Mouse (Mus musculus) T-helper 17 cell (primary cell): ENCODE measurements around the gene Zscan2.

ENCODE experiments used
- in situ Hi-C, 2 experiments: fragments of 300-600 bp; cut with MboI, MseI; formaldehyde crosslinking; loops; 1 replicate in 1 of 2; 2 replicates in 1 of 2; pipeline ENCODE4 v1.15.1; 2025; ENCODE audit warnings: high pct_unique_total_duplicates in 2 of 2

The Zscan2 gene

DNA sequence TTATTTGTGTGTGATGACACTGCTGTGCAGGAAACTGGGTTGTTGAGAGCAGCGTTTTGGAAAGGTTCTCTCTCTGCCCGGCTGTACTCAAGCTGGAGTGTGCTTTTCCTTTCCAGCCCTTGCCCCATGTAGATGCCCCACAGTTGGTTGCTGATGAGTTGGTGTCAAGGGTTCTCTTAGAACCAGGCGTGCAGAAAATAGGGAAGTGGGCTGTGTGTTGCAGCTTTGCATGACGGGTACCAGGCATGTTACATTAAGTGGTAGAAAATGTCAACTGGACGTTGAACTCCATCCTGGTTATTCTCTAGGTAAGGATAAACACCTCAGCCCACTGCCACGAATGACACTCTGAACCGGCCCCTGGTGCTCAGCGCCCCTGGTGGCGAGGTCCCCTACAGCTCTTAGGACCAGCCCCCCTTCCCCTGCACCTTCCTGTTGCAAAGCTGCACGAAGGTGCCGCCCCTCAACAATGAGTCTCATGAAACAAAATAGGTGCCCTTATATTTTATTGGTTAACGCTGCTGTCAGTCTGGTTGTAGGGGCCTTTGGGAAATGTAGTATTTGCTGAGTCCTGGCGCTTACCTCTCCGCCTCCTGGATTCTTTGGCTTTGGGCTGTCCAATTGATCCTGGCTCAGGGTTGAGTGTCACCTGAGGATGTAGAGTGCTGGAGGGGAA is 22.2 kb downstream of the Zscan2 start:
- in situ Hi-C loops, result loop anchor here in 1 of 2 experiments (25.0 kb wide), 1 partner anchor 179 kb away; the partner anchor contains the start of gene Alpk3

DNA sequence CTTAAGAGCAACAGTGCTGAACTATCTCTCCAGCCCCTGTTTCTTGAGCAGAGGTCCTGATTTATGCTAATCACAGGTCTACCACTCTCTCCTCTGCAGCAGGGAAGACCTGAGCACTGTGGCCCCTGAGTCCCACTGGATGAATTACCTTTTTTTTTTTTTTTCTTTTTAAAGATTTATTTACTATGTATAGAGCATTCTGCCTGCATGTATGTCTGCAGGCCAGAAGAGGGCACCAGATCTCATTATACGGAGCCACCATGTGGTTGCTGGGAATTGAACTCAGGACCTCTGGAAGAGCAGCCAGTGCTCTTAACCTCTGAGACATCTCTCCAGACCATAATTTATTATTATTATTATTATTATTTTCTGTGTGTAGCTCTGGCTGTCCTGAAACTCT is 24.9 kb downstream of the Zscan2 start:
- in situ Hi-C loops, result loop anchor here (5.0 to 25.0 kb wide), 2 partner anchors 167 to 177 kb away; partner anchors contain the start of gene Alpk3 (in 1 of the 2)

DNA sequence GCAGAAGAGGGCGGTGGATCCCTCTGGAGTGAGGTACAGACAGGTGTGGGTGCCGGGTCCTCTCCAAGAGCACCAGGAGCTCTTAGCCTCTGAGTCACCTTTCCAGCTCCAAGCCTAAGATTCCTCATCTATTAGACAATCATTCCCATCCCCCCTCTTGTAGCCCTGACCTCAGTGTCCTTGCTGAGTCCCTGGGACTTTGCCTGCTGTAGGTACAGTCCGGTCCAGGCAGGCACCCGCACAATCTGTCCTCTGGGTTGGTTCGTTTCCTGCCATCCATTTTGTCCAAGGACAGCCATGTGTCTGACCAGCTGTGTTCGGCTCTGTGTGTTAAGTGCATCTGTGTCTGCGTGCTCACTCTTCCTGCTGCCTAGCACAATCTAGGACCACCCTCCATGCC is 27.9 kb downstream of the Zscan2 start:
- in situ Hi-C loops, result loop anchor here (5.0 to 25.0 kb wide), 2 partner anchors 164 to 174 kb away; partner anchors contain the start of gene Alpk3 (in 1 of the 2)

DNA sequence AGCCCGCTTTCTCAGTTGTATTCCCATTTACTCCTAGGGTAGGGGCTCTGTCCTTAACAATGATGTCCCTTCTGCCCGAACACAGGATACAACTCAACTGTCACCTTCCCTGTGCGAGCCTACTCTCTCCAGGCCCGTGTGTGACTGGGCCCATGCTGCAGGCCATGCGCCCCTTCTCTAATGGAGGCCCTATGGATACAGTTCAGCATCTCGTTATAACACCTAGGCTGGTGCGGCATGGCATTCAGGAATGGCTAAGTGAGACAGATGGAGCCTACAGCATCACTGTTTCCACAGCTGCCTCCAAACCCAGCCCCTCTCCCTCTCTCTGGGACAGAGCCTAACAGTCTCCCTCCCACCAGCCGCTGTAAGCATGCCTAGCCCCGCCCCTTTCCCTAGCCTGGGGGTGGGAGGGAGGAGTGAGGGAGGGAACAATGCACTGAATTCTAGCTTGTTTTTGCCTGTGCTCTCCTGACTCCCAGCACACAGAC is 28.3 kb downstream of the Zscan2 start:
- in situ Hi-C loops, result loop anchor here (5.0 to 25.0 kb wide), 2 partner anchors 163 to 173 kb away; partner anchors contain the start of gene Alpk3 (in 1 of the 2)

DNA sequence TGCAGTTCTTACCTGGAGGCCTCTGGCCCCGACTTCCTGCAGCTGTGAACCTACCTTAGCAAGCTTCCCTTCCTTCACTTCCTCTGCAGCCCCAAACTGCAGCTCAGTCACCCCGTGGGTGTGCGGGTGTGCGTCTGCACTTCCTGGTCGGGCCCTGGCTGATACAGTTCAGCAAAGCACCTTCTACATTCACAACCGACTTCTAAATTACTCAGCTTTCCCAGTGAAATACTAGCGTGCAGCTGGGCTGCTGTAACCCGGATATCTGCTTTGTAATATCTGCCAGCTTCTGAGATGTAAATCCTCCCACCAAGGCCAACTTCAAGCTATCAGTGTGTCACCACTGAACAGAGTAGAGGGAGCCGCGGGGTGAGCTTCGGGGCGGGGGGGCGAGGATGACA is 29.1 kb downstream of the Zscan2 start:
- in situ Hi-C loops, result loop anchor here (5.0 to 25.0 kb wide), 2 partner anchors 162 to 172 kb away; partner anchors contain the start of gene Alpk3 (in 1 of the 2)

DNA sequence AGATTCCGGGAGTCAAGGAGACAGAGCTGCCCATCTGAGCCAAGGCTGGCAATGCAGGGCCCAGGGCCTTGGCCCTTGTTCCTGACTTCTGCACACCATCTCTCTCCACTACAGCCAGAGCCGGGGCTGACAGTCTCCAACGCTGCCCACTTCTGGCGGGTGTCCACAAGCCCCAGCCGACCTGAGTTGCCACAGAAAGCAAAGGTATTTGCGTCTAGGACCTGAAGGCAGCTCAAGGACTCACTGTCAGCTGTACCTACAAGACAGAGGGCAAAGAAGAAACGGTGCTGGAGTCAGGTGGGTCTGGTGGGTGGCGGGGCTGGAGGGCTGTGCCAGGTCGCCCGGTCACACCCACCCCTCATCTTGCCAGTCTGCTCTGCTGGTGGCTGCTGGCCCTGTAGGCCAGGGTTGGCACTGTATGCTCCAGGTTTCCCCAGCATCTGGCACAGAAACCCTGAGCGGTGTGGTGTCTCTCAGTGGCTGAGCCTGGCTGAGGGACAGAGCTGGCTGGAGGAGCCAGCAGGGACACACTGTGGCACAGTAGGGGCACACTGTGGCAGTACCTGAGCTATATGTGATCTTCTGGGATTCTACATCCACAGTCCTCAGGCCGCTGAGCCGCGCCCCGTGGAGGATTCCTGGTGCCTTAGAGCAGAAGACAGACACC is 32.5 kb downstream of the Zscan2 start:
- in situ Hi-C loops, result loop anchor here in 1 of 2 experiments (25.0 kb wide), 1 partner anchor 169 kb away; the partner anchor contains the start of gene Alpk3

DNA sequence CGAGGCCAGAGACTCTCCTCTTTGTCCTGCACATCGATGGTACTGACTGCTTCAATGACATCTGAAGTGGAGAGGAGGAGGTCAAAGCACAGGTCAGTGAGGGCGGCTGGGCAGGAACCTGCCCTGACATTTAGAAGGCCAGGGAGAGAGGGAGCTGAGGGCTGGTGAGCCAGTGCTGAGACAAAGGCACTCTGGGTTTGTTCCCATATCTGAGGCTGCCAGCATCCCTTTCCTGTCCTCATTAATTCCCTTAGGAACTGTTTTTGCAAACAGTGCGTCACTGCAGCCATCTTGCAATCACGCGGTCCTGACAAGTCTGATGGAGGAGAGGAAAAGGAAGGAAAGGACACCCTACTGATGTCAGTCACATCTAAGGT is 33.0 kb downstream of the Zscan2 start:
- in situ Hi-C loops, result loop anchor here in 1 of 2 experiments (25.0 kb wide), 1 partner anchor 169 kb away; the partner anchor contains the start of gene Alpk3

DNA sequence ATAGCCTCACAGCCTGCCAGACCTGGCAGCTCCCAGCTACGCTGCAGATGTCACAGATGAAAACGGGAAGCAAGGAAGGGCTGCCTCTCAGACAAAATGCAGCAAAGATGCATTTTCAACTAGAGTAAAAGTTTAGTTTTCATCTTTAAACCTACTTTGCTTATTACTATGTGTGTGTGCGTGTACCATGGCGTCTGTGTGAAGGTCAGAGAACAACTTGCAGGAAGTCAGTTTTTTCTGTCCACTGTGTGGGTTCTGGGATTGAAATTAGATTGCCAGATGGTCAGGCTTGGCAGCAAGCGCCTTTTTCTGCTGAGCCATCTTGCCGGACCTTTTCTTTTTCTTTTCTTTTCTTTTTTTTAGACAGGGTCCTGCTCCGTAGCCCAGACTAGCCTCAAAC is 33.5 kb downstream of the Zscan2 start:
- in situ Hi-C loops, result loop anchor here in 1 of 2 experiments (25.0 kb wide), 1 partner anchor 168 kb away; the partner anchor contains the start of gene Alpk3

DNA sequence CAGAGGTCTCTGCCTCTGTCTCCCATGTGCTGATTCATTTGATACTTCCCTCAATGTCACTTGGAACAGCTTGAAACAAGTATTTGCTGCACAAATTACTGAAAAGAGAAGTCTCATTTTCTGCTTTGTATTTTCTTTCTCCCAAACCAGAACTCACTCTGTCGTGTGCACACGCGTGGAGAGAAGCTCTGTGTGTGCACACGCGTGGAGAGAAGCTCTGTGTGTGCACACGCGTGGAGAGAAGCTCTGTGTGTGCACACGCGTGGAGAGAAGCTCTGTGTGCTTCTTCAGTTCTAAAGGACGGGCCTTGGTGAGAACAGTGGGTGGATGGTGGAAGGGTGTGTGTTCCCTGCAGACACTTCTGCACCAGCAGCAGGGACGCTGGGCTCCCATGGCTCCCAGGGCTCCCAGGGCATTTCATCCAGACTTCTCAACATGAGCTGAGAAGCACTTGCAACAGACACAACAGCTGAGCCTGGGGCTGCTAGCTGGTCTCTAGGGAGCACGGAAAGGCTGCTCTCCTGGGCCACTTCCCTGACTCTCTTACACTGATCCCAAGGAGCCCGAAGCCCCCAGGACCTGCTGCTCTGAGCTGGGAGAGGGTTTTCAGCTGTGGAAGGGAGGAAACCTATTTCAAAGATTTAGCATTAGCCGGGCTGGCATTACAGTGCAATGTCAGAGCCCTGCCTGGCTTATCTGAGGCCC is 34.2 kb downstream of the Zscan2 start:
- in situ Hi-C loops, result loop anchor here in 1 of 2 experiments (25.0 kb wide), 1 partner anchor 167 kb away; the partner anchor contains the start of gene Alpk3

DNA sequence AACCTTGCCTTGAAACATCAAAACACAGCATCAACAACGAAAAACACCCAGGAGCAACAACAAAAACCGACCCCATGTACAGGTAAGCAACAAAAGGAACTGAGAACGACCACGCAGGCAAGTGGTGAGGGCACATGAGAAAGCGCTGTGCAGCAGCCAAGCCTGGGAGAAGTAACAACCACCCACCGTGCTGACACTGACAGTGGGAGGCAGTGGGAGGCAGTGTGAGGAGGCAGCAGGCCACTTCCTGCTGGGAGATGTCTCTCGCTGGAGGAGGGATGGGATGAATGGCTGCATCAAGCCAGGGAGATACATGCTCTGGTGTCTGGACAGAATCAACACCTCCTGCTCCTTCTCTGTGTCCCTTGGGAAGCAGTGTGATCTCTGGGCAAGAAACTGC is 36.4 kb downstream of the Zscan2 start:
- in situ Hi-C loops, result loop anchor here in 1 of 2 experiments (25.0 kb wide), 1 partner anchor 165 kb away; the partner anchor contains the start of gene Alpk3

DNA sequence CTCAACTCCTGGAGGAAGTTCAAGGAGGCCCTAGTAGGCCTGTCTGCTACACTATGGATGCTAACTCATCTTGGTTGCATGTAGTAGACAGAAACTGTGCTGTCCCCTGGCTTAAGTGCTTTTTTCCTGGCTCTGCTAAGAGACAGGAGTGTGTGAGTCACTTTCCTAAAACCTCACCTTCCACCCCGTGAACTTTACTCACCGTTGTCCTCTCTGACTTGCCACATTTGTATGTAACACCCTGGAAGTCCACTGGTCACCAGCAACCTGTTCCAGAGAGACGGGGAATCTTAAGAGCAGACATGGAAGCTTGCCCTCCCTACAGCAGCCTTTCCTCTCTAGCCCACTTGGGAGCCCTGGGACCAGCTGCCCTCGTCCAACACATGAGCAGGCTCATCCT is 37.0 kb downstream of the Zscan2 start:
- in situ Hi-C loops, result loop anchor here in 1 of 2 experiments (25.0 kb wide), 1 partner anchor 165 kb away; the partner anchor contains the start of gene Alpk3

DNA sequence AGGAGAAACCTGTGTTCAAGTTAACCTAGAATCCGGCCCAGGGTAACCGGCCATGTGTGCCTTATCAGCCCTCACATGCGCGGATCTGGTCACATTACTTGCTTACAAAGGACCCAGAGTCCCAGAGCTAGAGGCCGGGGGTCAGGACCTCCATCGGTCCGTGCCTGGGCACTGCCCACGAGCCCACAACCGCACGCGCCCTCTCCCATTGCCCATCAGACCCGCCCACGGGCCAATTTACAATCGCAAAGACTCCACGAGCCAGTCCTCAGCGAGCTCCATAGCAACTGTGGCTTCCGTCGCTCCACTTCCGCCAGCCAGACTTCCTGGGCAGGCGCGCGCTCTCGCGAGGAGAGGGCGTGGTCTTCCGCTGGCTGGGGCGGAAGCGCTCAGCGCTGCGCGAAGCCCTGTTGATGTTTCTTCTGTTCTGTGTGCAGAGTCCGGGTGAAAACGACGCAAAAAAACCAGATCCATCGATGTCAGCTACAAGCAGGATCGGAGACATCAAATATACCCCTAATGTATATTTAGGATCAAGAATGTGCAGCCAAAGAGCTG is 40.3 kb downstream of the Zscan2 start, which contains the start of gene Wdr73:
Gene Wdr73, minus strand, starts transcription at position 326 of the 558 bp plus-strand sequence.
- in situ Hi-C loops, result no loop called here

DNA sequence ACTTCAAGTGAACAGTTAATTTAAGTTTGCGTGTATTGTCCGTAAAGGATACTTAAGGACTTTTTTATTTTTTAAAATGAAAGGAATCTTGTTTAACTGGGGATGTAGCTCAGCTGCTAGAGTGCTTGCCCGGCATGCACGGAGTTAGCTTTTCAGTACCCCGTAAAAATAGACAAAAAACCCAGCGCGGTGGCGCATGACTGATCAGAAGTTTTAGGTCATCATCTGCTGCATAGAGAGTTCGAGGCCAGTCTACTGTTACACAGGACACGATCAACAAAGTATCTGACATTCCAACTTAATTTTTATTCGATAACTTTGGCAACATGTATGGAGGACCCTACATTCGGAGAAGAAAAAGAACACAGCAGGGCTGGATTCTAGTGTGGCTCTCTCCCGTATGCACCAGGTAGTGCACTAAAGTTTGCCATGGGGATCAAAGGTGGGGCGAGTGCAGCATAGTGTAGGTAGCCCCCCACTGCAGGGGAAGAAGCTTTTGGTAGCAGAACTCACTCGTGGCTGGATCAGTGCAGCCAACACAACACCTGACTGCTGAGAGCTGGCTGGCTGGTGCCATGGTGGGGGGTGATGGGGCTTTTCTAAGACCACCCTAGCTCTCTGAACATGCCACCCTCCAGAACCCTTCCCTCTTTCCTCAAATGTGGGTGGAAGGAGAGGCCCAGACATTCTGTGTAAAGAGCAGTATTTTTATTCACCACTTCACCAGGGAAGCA is 41.0 kb downstream of the Zscan2 start:
- in situ Hi-C loops, result no loop called here

DNA sequence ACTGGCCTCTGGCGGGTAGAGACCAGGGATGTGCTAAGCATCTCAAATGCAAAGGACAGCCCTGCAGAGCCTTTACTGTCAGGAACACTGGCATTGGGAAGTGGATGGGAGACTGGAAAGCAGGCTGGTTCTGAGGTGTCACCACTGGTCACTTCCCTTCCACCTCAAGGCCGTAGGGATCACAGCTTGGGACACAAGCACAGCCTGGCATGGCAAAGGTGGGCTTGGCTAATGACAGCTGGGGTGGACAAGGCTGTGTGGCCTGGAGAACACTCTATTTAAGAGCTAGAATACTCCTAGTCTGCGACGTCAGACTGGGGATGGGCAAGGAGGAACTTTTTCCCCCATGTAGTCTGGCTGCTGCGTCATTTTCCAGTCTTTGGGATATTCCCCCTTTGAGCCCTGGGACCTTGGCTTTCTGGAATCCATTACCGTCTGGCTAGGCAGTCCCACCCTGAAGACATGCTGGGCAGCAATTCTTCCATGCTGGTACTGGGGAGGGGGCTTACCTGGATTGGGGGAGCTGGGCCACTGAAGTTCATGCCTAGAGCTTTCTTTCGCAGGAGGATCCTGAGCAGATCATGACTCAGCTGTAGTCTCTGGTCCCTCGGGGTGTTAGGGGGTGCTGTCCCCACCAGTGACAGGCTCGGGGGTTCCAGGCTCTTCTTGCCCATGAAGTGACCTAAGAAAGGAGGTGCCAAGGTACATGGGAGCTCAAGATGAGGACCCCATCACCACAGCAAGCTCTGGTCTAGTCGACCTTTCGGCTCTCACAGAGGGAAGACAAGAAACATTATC is 43.1 kb downstream of the Zscan2 start:
- in situ Hi-C loops, result no loop called here

DNA sequence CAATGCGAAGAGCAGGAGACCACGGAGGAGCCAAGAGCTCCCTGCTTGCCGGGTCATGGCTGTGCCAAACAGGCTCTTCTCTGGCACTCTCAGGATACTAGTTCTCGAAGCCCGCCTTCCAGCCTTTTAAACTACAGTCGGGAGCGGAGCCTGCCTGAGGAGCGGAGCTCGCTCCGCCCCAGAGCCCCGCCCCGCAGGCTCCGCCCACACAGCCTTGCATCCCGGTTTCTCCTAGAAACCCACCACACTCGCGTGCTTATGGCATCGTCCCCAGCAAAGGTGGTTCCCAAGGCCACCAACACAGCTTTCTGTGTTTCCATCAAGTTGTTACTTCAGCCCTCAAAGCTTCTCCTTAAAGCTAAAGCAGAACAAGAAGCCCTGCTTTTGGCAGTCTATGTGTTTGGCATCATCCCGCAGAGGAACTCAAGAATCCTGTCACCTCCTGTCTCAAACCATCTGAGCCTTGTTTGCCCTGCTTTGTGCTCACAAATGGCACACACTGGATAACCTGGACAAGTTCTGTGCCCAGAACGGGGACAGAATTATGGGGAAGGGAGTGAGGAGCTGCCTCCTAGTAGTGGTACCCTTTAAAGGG is 44.3 kb downstream of the Zscan2 start, which contains the start of gene Nmb:
Gene Nmb, minus strand, starts transcription at position 156 of the 595 bp plus-strand sequence.
- in situ Hi-C loops, result no loop called here

DNA sequence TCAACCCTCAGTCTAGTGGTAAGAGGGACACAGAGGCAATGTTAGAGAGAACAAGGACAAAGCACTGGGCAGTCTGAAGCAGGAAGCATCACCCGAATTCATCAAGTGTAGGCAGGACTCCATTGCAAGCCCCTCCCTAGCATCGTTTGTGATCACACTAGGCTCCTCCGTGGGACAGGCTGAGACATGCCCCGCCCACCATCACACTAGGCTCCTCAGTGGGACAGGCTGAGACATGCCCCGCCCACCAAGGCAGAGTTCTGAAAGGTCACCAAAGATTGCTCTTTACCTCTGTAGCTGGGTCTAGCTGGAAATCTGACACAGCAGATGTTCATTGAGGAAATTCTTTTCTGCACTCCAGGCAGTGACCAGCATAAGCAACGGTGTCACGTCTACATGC is 50.3 kb downstream of the Zscan2 start:
- in situ Hi-C loops, result no loop called here

DNA sequence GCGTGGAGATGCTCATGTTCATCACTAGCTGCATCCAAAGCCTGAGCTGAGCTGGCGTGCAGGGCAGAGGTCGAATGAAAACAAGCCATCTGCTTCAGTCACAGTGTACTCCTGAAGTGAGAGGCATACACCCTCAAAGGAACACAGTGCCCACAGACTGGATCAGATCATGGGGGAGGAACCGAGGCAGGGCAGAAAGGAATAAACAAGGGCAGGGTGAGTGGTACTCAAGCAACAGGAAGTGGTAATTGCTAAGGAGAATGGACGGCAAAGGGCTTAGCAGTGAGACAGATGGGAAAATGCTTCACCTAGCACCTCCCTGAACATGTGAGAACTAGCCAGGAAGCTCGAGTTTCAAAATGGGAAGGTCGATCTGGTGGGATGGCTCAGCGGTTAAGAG is 51.8 kb downstream of the Zscan2 start:
- in situ Hi-C loops, result no loop called here

DNA sequence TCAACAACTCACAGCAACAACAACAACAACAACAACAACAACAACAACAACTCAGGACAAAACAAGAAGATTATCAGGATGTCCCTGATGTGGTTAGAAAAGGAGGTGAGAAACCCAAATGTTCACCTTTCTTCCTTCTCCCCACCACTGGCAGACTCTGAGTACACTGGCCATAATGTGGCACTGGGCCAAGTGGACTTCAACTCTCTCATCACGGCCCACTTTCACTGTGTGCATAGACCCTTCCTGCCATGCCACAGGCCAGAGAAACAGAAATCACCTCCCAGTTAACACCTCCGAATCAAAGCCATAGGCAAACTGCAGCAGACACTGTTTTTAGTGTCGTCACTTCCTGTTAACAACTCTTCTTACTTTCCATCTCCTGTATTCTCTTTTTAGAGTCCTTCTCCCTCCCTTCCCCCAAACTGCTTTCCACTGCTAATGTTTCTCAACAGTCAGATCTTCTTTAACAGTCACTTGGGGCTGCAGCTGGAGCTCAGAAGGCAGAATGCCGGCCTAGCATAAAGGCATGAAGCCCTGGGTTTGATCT is 57.3 kb downstream of the Zscan2 start:
- in situ Hi-C loops, result no loop called here
